Mouse (Mus musculus): ENCODE results near the gene Fuca1. TPM values are rescaled to one million over a fixed set of nuclear protein-coding genes. Genes with fewer than 3 reads are reported as not detected.

The Fuca1 gene
- total and polyA plus RNA-seq, 3 experiments, result 26.8 to 48.6 TPM; not detected in 1

- Histone ChIP-seq H3K36me3 (ENCODE audit: control insufficient read depth in 1 of 2, insufficient read depth in 2 of 2, low read length in 2 of 2) (peaks cover 3 to 9% of the 10 kb centered on the region in 2 experiments), H3K27me3 (ENCODE audit: control insufficient read depth in 1 of 2, insufficient read depth in 2 of 2, low read length in 2 of 2) (no peaks in the 10 kb centered on the region), H3K4me3 (ENCODE audit: control insufficient read depth in 1 of 2, insufficient read depth in 1 of 2, low read depth in 2 of 2, low read length in 2 of 2) (no peak overlapping the region), H3K9ac (ENCODE audit: control insufficient read depth, low read depth, low read length, poor library complexity, severe bottlenecking) (no peak overlapping the region), H3K27ac (ENCODE audit: control insufficient read depth, low read depth, low read length) (no peak overlapping the region), H3K4me1 (ENCODE audit: control insufficient read depth in 1 of 2, insufficient read depth in 2 of 2, low read length in 2 of 2) (peaks cover 0 to 5% of the 10 kb centered on the region in 2 experiments; a peak in 3 of 4 replicates), H3K9me3 (replicated peaks; ENCODE audit: insufficient read depth, low read length) (no peaks in the 10 kb centered on the region), H3K79me2 (ENCODE audit: control insufficient read depth, insufficient read depth, low read length, poor library complexity) (peaks cover 17% of the 10 kb centered on the region)
- TF ChIP-seq ZMIZ1 (IDR thresholded peaks at IDR 0.05; ENCODE audit: low read depth, low read length) (no peak), MXI1 (IDR thresholded peaks at IDR 0.05; ENCODE audit: low read depth, low read length) (no peak), NELFE (IDR thresholded peaks at IDR 0.05; ENCODE audit: low read depth, low read length) (no peak), ZC3H11A (IDR thresholded peaks at IDR 0.05; ENCODE audit: low read depth, low read length) (no peak), HCFC1 (IDR thresholded peaks at IDR 0.05; ENCODE audit: low read depth, low read length) (no peak), USF2 (IDR thresholded peaks at IDR 0.05; ENCODE audit: borderline replicate concordance in 1 of 2, insufficient read depth in 1 of 2, low read depth in 1 of 2, low read length in 2 of 2) (no peak), SMC3 (IDR thresholded peaks at IDR 0.05; ENCODE audit: low read depth, low read length) (no peak), EP300 (IDR thresholded peaks at IDR 0.05; ENCODE audit: low read depth in 1 of 2, low read length in 2 of 2) (no peak), USF1 (IDR thresholded peaks at IDR 0.05; ENCODE audit: low read depth, low read length) (no peak), GABPA (IDR thresholded peaks at IDR 0.05; ENCODE audit: low read depth, low read length) (no peak), ZKSCAN1 (IDR thresholded peaks at IDR 0.05; ENCODE audit: low read depth, low read length) (no peak), POLR2A (IDR thresholded peaks at IDR 0.05; ENCODE audit: control insufficient read depth in 1 of 2, insufficient read depth in 1 of 2, low read depth in 1 of 2, low read length in 2 of 2, poor library complexity in 1 of 2) (no peak), ZNF384 (IDR thresholded peaks at IDR 0.05; ENCODE audit: low read depth, low read length) (no peak)
- no peak for DNase-seq (ENCODE audit: low read depth, low spot score)
Measured at GRCm38 (mm10) chr4:135949475-135949874, 28.9 kb downstream of the Fuca1 start.

GRCm38 (mm10) chr4:135949911-135950310, 29.4 kb downstream of the Fuca1 start:
- H3K4me1 ChIP-seq (ENCODE audit: control insufficient read depth in 1 of 2, insufficient read depth in 2 of 2, low read length in 2 of 2), result peaks cover 0 to 5% of the 10 kb centered on the region in 2 experiments; a peak in 3 of 4 replicates
- peaks cover 3 to 9% of the 10 kb centered on the region in 2 experiments for H3K36me3 ChIP-seq (ENCODE audit: control insufficient read depth in 1 of 2, insufficient read depth in 2 of 2, low read length in 2 of 2)
- TF ChIP-seq GATA1 (IDR thresholded peaks at IDR 0.05; ENCODE audit: low read depth, low read length), result no peak
- TF ChIP-seq MEF2A (IDR thresholded peaks at IDR 0.05; ENCODE audit: extremely low read depth, insufficient replicate concordance, low read depth, low read length, poor library complexity, severe bottlenecking), result no peak
- no peak for TF ChIP-seq JUND (IDR thresholded peaks at IDR 0.05; ENCODE audit: low read depth, low read length)
- no peak for TF ChIP-seq MAFK (IDR thresholded peaks at IDR 0.05; ENCODE audit: borderline replicate concordance, low read depth, low read length)
- TF ChIP-seq USF2 (IDR thresholded peaks at IDR 0.05; ENCODE audit: borderline replicate concordance in 1 of 2, insufficient read depth in 1 of 2, low read depth in 1 of 2, low read length in 2 of 2), result no peak
- TF ChIP-seq MYC (IDR thresholded peaks at IDR 0.05; ENCODE audit: low read depth, low read length), result no peak
- TF ChIP-seq MYB (IDR thresholded peaks at IDR 0.05; ENCODE audit: low read depth, low read length), result no peak
- no peak for TF ChIP-seq RAD21 (IDR thresholded peaks at IDR 0.05; ENCODE audit: low read depth, low read length)
- TF ChIP-seq MAZ (IDR thresholded peaks at IDR 0.05; ENCODE audit: low read depth, low read length), result no peak
- no peak for TF ChIP-seq POLR2AphosphoS2 (IDR thresholded peaks at IDR 0.05; ENCODE audit: low read length)
- no peak for TF ChIP-seq KAT2A (conservative IDR thresholded peaks at IDR 0.05; ENCODE audit: low read depth, low read length)
- H3K9ac ChIP-seq (ENCODE audit: control insufficient read depth, low read depth, low read length, poor library complexity, severe bottlenecking), result no peak overlapping the region
- H3K27me3 ChIP-seq (ENCODE audit: control insufficient read depth in 1 of 2, insufficient read depth in 2 of 2, low read length in 2 of 2), result no peaks in the 10 kb centered on the region
- no peak overlapping the region for H3K4me3 ChIP-seq (ENCODE audit: control insufficient read depth in 1 of 2, insufficient read depth in 1 of 2, low read depth in 2 of 2, low read length in 2 of 2)
- no peak for DNase-seq (ENCODE audit: low read depth, low spot score)
- peaks cover 17% of the 10 kb centered on the region for H3K79me2 ChIP-seq (ENCODE audit: control insufficient read depth, insufficient read depth, low read length, poor library complexity)
- H3K27ac ChIP-seq (ENCODE audit: control insufficient read depth, low read depth, low read length), result no peak overlapping the region
- no peaks in the 10 kb centered on the region for H3K9me3 ChIP-seq (replicated peaks; ENCODE audit: insufficient read depth, low read length)
